Mouse (Mus musculus) thymus, adult 2 months (tissue): Measurements from ENCODE around the gene Ralgapa1.

ENCODE experiments used
- CTCF ChIP-seq: fragments of 200-500 bp; IDR thresholded peaks from 2 replicates; pipeline ENCODE4 v1.5.1; 2012; ENCODE audit warnings: mild to moderate bottlenecking, control low read depth, low read length, moderate library complexity, borderline replicate concordance; ENCODE audit not compliant: control insufficient read depth, poor library complexity, insufficient read depth; ENCODE audit errors: extremely low read depth
- POLR2A ChIP-seq: fragments of 200-500 bp; IDR thresholded peaks from 2 replicates; pipeline ENCODE4 v1.6.1; 2012; ENCODE audit warnings: mild to moderate bottlenecking, low read length, control low read depth, moderate library complexity; ENCODE audit not compliant: control insufficient read depth, poor library complexity, insufficient read depth; ENCODE audit errors: extremely low read depth

DNA sequence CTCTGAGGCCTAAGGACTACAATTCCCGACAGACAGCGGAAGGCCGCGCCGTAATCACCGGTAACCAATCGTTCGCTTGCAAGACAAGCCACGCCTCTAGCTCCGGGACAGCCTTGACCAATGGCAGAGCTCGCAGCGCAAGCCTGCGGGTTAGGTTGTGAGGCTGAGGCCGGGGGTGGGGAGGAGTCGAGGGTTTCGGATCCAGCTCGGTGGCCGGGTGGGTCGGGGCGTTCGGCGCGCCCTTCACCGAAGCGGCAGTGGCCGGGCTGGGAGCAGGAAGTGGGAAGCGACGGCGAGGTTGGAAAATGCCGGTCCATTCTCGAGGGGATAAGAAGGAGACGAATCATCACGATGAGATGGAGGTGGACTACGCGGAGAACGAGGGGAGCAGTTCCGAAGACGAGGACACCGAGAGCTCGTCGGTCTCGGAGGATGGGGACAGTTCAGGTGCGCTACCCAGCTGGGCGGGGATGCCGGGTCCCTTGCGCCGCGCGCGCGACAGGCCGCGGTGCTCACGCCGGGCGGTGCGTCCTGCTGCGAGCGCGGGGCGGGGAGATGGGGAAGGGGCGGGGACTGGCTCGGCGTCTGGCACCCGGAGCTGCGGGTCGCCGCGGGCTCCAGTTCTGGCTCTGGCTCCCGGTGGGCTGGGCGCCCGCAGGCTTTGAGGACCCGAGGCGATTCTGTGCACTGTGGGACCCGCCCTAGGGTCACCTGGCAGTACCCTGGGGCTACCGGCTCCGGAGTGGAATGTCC is 15.4 kb upstream of the Ralgapa1 start, which contains the start of gene Brms1l:
- 0 out of 2 replicates have a peak, but pooled peaks have one; percentile 42 for TF ChIP-seq CTCF
- peak; percentile 75; the same call in 1 of the 2 replicates for TF ChIP-seq POLR2A
